Mouse (Mus musculus) G1E (cell line): ENCODE results near the gene Olfr589. TPM values are rescaled to one million over a fixed set of nuclear protein-coding genes. Genes with fewer than 3 reads are reported as not detected.
"Not testable (repeated sequence)": the region's sequence is repeated elsewhere in the genome, so short reads cannot be mapped to it uniquely, and the experiment has no call there.

Experiments
- ATAC-seq: 2 replicates; pipeline ENCODE4 v1.8.0; 2016; ENCODE audit warnings: mild to moderate bottlenecking; ENCODE audit not compliant: insufficient number of reproducible peaks, poor library complexity, low FRiP score, severe bottlenecking; ENCODE audit errors: extremely low read depth
- DNase-seq: peaks from one replicate; pipeline ENCODE4 v3.0.0; 2012; ENCODE audit warnings: low spot score
- H3K27me3 ChIP-seq: 2 replicates; pipeline ENCODE4 v1.6.1; 2012; ENCODE audit warnings: mild to moderate bottlenecking, low read length, inconsistent platforms; ENCODE audit not compliant: insufficient read depth
- H3K36me3 ChIP-seq: replicated peaks from 2 replicates; pipeline ENCODE3; 2012; ENCODE audit warnings: mild to moderate bottlenecking, inconsistent platforms
- H3K4me1 ChIP-seq: 2 replicates; pipeline ENCODE4 v1.6.1; 2012; ENCODE audit warnings: low read depth, low read length, inconsistent platforms, mixed read lengths; ENCODE audit not compliant: insufficient read depth
- H3K4me3 ChIP-seq: 2 replicates; pipeline ENCODE4 v1.5.1; 2012; ENCODE audit warnings: low read depth, mild to moderate bottlenecking, inconsistent platforms, low read length, moderate library complexity, mixed read lengths
- H3K9me3 ChIP-seq: replicated peaks from 2 replicates; pipeline ENCODE4 v1.6.1; 2012; ENCODE audit warnings: inconsistent platforms
- CTCF ChIP-seq: IDR thresholded peaks from 2 replicates; pipeline ENCODE4 v1.5.1; 2012; ENCODE audit warnings: low read depth, low read length, inconsistent platforms, mixed read lengths
- GATA1 ChIP-seq: IDR thresholded peaks from 2 replicates; pipeline ENCODE4 v1.6.1; 2012; ENCODE audit warnings: borderline replicate concordance, low read length, inconsistent platforms, mixed read lengths
- GATA2 ChIP-seq: IDR thresholded peaks from 2 replicates; pipeline ENCODE4 v1.6.1; 2012; ENCODE audit warnings: low read depth, low read length, inconsistent platforms, borderline replicate concordance
- POLR2AphosphoS5 ChIP-seq: IDR thresholded peaks from 2 replicates; pipeline ENCODE4 v1.6.1; 2012; ENCODE audit warnings: low read depth, low read length, inconsistent platforms; ENCODE audit not compliant: insufficient replicate concordance
- TAL1 ChIP-seq: conservative IDR thresholded peaks from 2 replicates; pipeline ENCODE4 v1.6.1; 2012; ENCODE audit warnings: low read depth, low read length, inconsistent platforms, mixed read lengths
- polyA plus RNA-seq: library from polyadenylated mRNA; stranded (reverse); fragments of >175 nt; gene quantifications from 2 replicates; pipeline ENCODE4 v1.2.3, GENCODE M21; 2012
- total RNA-seq, 2 experiments: library from RNA; stranded (forward) in 1 of 2; stranded (reverse) in 1 of 2; fragments of 200-1000 nt in 1 of 2; fragments of >200 nt in 1 of 2; fragmentation: Nextera tagmentation in 1 of 2; gene quantifications; 2 replicates each; pipeline ENCODE4 v1.2.3; 2014 to 2017

The Olfr589 gene
- total RNA-seq (2014; fragmentation: Nextera tagmentation) (not detected in 2 replicates), total RNA-seq (2017) (0.11 TPM in 1 of 2 replicates, not detected in the other), polyA plus RNA-seq (not detected in 2 replicates)

DNA sequence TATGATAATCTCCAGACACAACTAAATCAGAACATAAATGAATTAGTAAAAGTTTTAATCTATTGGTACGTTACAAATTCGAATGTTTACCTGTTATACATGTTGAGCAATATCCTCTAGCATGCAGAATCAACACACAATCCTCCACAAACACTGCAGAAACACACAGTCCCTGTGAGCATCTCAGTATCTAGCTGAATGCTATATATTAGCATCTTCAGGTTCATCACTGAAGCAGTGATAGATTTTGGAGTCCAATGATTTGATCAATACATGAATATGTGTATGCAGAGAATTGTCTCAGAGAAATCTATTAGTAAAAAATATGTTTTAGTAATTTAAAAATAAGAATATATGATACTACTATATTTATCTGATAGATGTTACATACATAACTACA is at the start of gene Olfr589:
Olfr589 (minus strand) TSS at position 101 of the 400 bp plus-strand sequence.
- Histone ChIP-seq H3K27me3 (no peaks in the 10 kb centered on the region), H3K4me1 (no peaks in the 10 kb centered on the region), H3K9me3 (no peaks in the 10 kb centered on the region), H3K4me3 (no peak within 1 kb of the TSS), H3K36me3 (no peaks in the 10 kb centered on the region)
- no peak for ATAC-seq
- TF ChIP-seq TAL1 = no peak
- TF ChIP-seq GATA2 = no peak
- no peak for TF ChIP-seq POLR2AphosphoS5
- no peak for TF ChIP-seq GATA1
- TF ChIP-seq CTCF = no peak
- no peak for DNase-seq

DNA sequence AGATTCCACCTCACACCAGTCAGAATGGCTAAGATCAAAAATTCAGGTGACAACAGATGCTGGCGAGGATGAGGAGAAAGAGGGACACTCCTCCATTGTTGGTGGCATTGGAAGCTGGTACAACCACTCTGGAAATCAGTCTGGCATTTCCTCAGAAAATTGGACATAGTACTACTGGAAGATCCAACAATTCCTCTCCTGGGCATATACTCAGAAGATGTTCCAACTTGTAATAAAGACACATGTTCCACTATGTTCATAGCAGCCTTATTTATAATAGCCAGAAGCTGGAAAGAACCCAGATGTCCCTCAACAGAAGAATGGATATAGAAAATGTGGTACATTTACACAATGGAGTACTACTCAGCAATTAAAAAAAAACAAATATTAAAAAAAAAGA is 28.3 kb upstream of the Olfr589 start, which contains the start of gene Olfr592:
Olfr592 (plus strand) TSS at position 301 of the 400 bp plus-strand sequence.
- not testable (repeated sequence) for DNase-seq, H3K4me3 ChIP-seq, H3K9me3 ChIP-seq, H3K36me3 ChIP-seq, ATAC-seq, H3K4me1 ChIP-seq, H3K27me3 ChIP-seq

DNA sequence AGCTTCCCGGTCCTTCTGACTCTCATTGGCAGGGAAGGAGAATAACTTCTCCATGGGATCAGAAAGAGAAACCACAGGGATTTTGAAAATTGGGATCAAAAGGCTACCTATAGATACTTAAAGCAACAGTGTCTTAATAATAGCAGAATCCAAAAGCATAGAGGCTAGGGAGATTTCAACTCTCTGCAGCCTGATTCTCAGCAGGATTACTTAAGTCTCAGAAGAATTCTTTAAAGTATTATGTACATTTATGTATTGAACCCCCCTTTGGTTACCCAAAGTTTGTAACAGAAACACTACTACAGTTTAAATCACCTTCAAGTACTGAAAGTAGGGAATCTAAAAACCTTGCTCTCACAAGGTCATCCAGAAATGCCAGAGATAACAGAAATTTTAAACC is 22.1 kb upstream of the Olfr589 start, which contains the start of gene Olfr591:
Olfr591 (minus strand) TSS at position 101 of the 400 bp plus-strand sequence.
- DNase-seq (no peak), ATAC-seq (no peak)
- no peaks in the 10 kb centered on the region for H3K4me1 ChIP-seq
- 0 out of 2 replicates have a peak, but pooled peaks cover 2% of the 10 kb centered on the region for H3K9me3 ChIP-seq
- no peaks in the 10 kb centered on the region for H3K27me3 ChIP-seq
- TF ChIP-seq POLR2AphosphoS5 (no peak), CTCF (no peak), TAL1 (no peak), GATA2 (no peak), GATA1 (no peak)
- no peaks in the 10 kb centered on the region for H3K36me3 ChIP-seq
- H3K4me3 ChIP-seq = no peak within 1 kb of the TSS

- Histone ChIP-seq H3K4me1 (no peaks in the 10 kb centered on the region), H3K4me3 (no peak overlapping the region), H3K36me3 (no peaks in the 10 kb centered on the region), H3K9me3 (no peaks in the 10 kb centered on the region), H3K27me3 (no peaks in the 10 kb centered on the region)
- DNase-seq (no peak), ATAC-seq (no peak)
- TF ChIP-seq CTCF = no peak
- TF ChIP-seq GATA2 = no peak
- no peak for TF ChIP-seq TAL1
- TF ChIP-seq GATA1 = no peak
- no peak for TF ChIP-seq POLR2AphosphoS5
These were observed 13.5 kb upstream of the Olfr589 start for GRCm38 (mm10) chr7:103169697-103170096.

DNA sequence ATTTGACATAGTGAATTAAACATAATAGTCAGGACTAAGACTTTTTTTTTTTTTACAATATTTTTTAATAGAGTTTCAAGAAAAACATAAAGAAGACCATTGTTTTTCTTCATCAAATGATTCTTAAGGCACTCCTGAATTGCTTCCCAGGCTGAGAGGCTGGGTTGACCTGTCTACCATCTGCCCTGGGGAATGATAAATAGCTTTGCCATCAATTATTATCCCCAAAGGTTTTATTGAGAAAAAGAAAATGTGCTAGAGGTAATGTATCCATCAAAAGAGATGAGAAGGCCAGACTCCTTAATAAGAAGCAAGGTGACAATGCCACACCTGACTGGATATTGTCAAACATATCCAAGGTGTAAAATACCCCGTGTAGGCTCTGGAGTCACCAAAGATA is 15.6 kb downstream of the Olfr589 start, which contains the start of gene Olfr588-ps1:
Olfr588-ps1 (plus strand) TSS at position 301 of the 400 bp plus-strand sequence.
- TF ChIP-seq CTCF = no peak
- no peak for TF ChIP-seq GATA2
- no peak for TF ChIP-seq GATA1
- no peak for TF ChIP-seq TAL1
- TF ChIP-seq POLR2AphosphoS5 = no peak
- no peak for DNase-seq
- Histone ChIP-seq H3K9me3 (no peaks in the 10 kb centered on the region), H3K4me3 (no peak within 1 kb of the TSS), H3K4me1 (no peaks in the 10 kb centered on the region), H3K36me3 (no peaks in the 10 kb centered on the region), H3K27me3 (no peaks in the 10 kb centered on the region)
- ATAC-seq = no peak

DNA sequence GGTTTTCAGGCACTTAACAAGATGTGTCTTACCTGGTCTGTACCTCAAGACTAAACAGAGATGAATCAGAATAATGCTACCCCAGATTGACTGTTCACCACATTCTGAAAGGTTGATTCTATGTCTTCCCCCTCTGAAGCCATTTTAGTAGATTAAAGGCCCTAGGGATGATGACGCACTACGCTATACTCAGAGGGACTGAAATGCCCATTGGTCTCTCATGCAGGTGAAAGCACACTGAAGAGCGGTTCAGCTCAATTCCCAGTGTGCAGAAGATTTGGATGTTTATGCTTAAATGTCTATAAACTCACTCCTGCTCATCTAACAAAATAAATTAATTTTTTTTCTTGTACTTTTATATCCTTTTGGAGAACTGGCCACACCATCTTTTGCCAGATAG is 30.6 kb downstream of the Olfr589 start, which contains the start of gene Olfr586:
Olfr586 (minus strand) TSS at position 101 of the 400 bp plus-strand sequence.
- H3K4me1 ChIP-seq = no peaks in the 10 kb centered on the region
- H3K4me3 ChIP-seq = no peak within 1 kb of the TSS
- H3K27me3 ChIP-seq = no peaks in the 10 kb centered on the region
- no peaks in the 10 kb centered on the region for H3K9me3 ChIP-seq
- TF ChIP-seq CTCF (no peak), TAL1 (no peak), GATA1 (no peak), GATA2 (no peak), POLR2AphosphoS5 (no peak)
- no peaks in the 10 kb centered on the region for H3K36me3 ChIP-seq
- no peak for ATAC-seq
- DNase-seq = no peak

DNA sequence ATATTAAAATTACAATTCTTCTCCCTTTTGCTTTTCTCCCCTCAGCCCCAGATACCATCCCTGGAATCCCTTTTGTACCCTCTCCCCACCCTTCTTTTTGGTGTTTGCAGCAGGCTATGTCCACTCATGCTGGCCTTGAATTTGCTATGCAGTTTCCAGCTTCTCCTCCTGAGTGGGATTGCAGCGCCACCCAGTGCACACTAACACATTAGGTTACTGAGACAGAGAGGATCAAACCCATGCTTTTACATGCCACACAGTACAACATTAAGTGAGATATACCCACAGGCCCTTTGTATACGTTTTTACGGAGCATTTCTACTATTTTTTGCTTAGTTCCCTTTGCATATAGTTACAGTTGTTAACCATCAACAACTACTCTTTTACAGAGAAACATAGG is 36.8 kb downstream of the Olfr589 start:
- TF ChIP-seq POLR2AphosphoS5 = no peak
- no peak for TF ChIP-seq GATA2
- no peak for TF ChIP-seq TAL1
- no peaks in the 10 kb centered on the region for H3K36me3 ChIP-seq
- ATAC-seq (no peak), DNase-seq (no peak)
- H3K9me3 ChIP-seq = no peaks in the 10 kb centered on the region
- H3K27me3 ChIP-seq = no peaks in the 10 kb centered on the region
- H3K4me1 ChIP-seq = no peaks in the 10 kb centered on the region
- H3K4me3 ChIP-seq = no peak overlapping the region

Other genes with a start within 250 kb of the Olfr589 start
Only the 20 nearest of the 26 such genes appear.
- gene Olfr575, start 197.6 kb downstream of the Olfr589 start, total RNA-seq (2014; fragmentation: Nextera tagmentation) = not detected in 2 replicates
- 0.11 TPM in 1 of 2 replicates, not detected in the other for gene Olfr575, start 197.6 kb downstream of the Olfr589 start, total RNA-seq (2017)
- not detected in 2 replicates for gene Olfr575, start 197.6 kb downstream of the Olfr589 start, polyA plus RNA-seq
- gene Olfr576, start 193.7 kb downstream of the Olfr589 start, total RNA-seq (2014; fragmentation: Nextera tagmentation) = not detected in 2 replicates
- 0.06 TPM in 1 of 2 replicates, not detected in the other for gene Olfr576, start 193.7 kb downstream of the Olfr589 start, total RNA-seq (2017)
- not detected in 2 replicates for gene Olfr576, start 193.7 kb downstream of the Olfr589 start, polyA plus RNA-seq
- not detected in 2 replicates for gene Olfr577, start 180.4 kb downstream of the Olfr589 start, total RNA-seq (2014; fragmentation: Nextera tagmentation)
- gene Olfr577, start 180.4 kb downstream of the Olfr589 start, total RNA-seq (2017) = 0.05 TPM in 1 of 2 replicates, not detected in the other
- gene Olfr577, start 180.4 kb downstream of the Olfr589 start, polyA plus RNA-seq = not detected in 2 replicates
- not detected in 2 replicates for gene Olfr578, start 167.0 kb downstream of the Olfr589 start, total RNA-seq (2014; fragmentation: Nextera tagmentation)
- gene Olfr578, start 167.0 kb downstream of the Olfr589 start, total RNA-seq (2017) = 0.05 TPM in 1 of 2 replicates, not detected in the other
- gene Olfr578, start 167.0 kb downstream of the Olfr589 start, polyA plus RNA-seq = not detected in 2 replicates
- not detected in 2 replicates for gene Olfr582, start 118.3 kb downstream of the Olfr589 start, total RNA-seq (2014; fragmentation: Nextera tagmentation)
- 0.16 TPM in 1 of 2 replicates, not detected in the other for gene Olfr582, start 118.3 kb downstream of the Olfr589 start, total RNA-seq (2017)
- not detected in 2 replicates for gene Olfr582, start 118.3 kb downstream of the Olfr589 start, polyA plus RNA-seq
- not detected in 2 replicates for gene Olfr583, start 105.1 kb downstream of the Olfr589 start, total RNA-seq (2014; fragmentation: Nextera tagmentation)
- gene Olfr583, start 105.1 kb downstream of the Olfr589 start, total RNA-seq (2017) = 0.11 and 0.29 TPM in 2 replicates
- gene Olfr583, start 105.1 kb downstream of the Olfr589 start, polyA plus RNA-seq = not detected in 2 replicates
- gene Olfr584, start 74.5 kb downstream of the Olfr589 start, total RNA-seq (2014; fragmentation: Nextera tagmentation) = not detected in 2 replicates
- 0.06 and 0.16 TPM in 2 replicates for gene Olfr584, start 74.5 kb downstream of the Olfr589 start, total RNA-seq (2017)
- not detected in 2 replicates for gene Olfr584, start 74.5 kb downstream of the Olfr589 start, polyA plus RNA-seq
- gene Olfr585, start 58.6 kb downstream of the Olfr589 start, total RNA-seq (2014; fragmentation: Nextera tagmentation) = not detected in 2 replicates
- gene Olfr585, start 58.6 kb downstream of the Olfr589 start, total RNA-seq (2017) = not detected in 2 replicates
- not detected in 2 replicates for gene Olfr585, start 58.6 kb downstream of the Olfr589 start, polyA plus RNA-seq
- gene Olfr586, start 30.7 kb downstream of the Olfr589 start, total RNA-seq (2014; fragmentation: Nextera tagmentation) = not detected in 2 replicates
- gene Olfr586, start 30.7 kb downstream of the Olfr589 start, total RNA-seq (2017) = 0.06 and 0.22 TPM in 2 replicates
- not detected in 2 replicates for gene Olfr586, start 30.7 kb downstream of the Olfr589 start, polyA plus RNA-seq
- not detected in 2 replicates for gene Olfr588-ps1, start 15.5 kb downstream of the Olfr589 start, total RNA-seq (2014; fragmentation: Nextera tagmentation)
- 0.05 and 0.06 TPM in 2 replicates for gene Olfr588-ps1, start 15.5 kb downstream of the Olfr589 start, total RNA-seq (2017)
- not detected in 2 replicates for gene Olfr588-ps1, start 15.5 kb downstream of the Olfr589 start, polyA plus RNA-seq
- gene Olfr591, start 22.0 kb upstream of the Olfr589 start, total RNA-seq (2014; fragmentation: Nextera tagmentation) = not detected in 2 replicates
- 0.05 TPM in 1 of 2 replicates, not detected in the other for gene Olfr591, start 22.0 kb upstream of the Olfr589 start, total RNA-seq (2017)
- gene Olfr591, start 22.0 kb upstream of the Olfr589 start, polyA plus RNA-seq = not detected in 2 replicates
- gene Olfr592, start 28.4 kb upstream of the Olfr589 start, total RNA-seq (2014; fragmentation: Nextera tagmentation) = not detected in 2 replicates
- gene Olfr592, start 28.4 kb upstream of the Olfr589 start, total RNA-seq (2017) = 0.06 and 0.11 TPM in 2 replicates
- gene Olfr592, start 28.4 kb upstream of the Olfr589 start, polyA plus RNA-seq = not detected in 2 replicates
- not detected in 2 replicates for gene Olfr593, start 55.5 kb upstream of the Olfr589 start, total RNA-seq (2014; fragmentation: Nextera tagmentation)
- gene Olfr593, start 55.5 kb upstream of the Olfr589 start, total RNA-seq (2017) = 0.27 and 0.35 TPM in 2 replicates
- gene Olfr593, start 55.5 kb upstream of the Olfr589 start, polyA plus RNA-seq = not detected in 2 replicates
- not detected in 2 replicates for gene Olfr594, start 60.6 kb upstream of the Olfr589 start, total RNA-seq (2014; fragmentation: Nextera tagmentation)
- gene Olfr594, start 60.6 kb upstream of the Olfr589 start, total RNA-seq (2017) = 0.11 TPM in 1 of 2 replicates, not detected in the other
- gene Olfr594, start 60.6 kb upstream of the Olfr589 start, polyA plus RNA-seq = not detected in 2 replicates
- gene Usp17ld, start 96.1 kb upstream of the Olfr589 start, total RNA-seq (2014; fragmentation: Nextera tagmentation) = not detected in 2 replicates
- gene Usp17ld, start 96.1 kb upstream of the Olfr589 start, total RNA-seq (2017) = 0.05 TPM in 1 of 2 replicates, not detected in the other
- not detected in 2 replicates for gene Usp17ld, start 96.1 kb upstream of the Olfr589 start, polyA plus RNA-seq
- gene Olfr596, start 149.3 kb upstream of the Olfr589 start, total RNA-seq (2014; fragmentation: Nextera tagmentation) = not detected in 2 replicates
- gene Olfr596, start 149.3 kb upstream of the Olfr589 start, total RNA-seq (2017) = 0.06 TPM in 1 of 2 replicates, not detected in the other
- not detected in 2 replicates for gene Olfr596, start 149.3 kb upstream of the Olfr589 start, polyA plus RNA-seq
- not detected in 2 replicates for gene Olfr597, start 160.0 kb upstream of the Olfr589 start, total RNA-seq (2014; fragmentation: Nextera tagmentation)
- 0.38 TPM in 1 of 2 replicates, not detected in the other for gene Olfr597, start 160.0 kb upstream of the Olfr589 start, total RNA-seq (2017)
- not detected in 2 replicates for gene Olfr597, start 160.0 kb upstream of the Olfr589 start, polyA plus RNA-seq
- gene Olfr598, start 167.2 kb upstream of the Olfr589 start, total RNA-seq (2014; fragmentation: Nextera tagmentation) = not detected in 2 replicates
- not detected in 2 replicates for gene Olfr598, start 167.2 kb upstream of the Olfr589 start, total RNA-seq (2017)
- gene Olfr598, start 167.2 kb upstream of the Olfr589 start, polyA plus RNA-seq = not detected in 2 replicates
- not detected in 2 replicates for gene Olfr599, start 179.6 kb upstream of the Olfr589 start, total RNA-seq (2014; fragmentation: Nextera tagmentation)
- 0.71 TPM in 1 of 2 replicates, not detected in the other for gene Olfr599, start 179.6 kb upstream of the Olfr589 start, total RNA-seq (2017)
- gene Olfr599, start 179.6 kb upstream of the Olfr589 start, polyA plus RNA-seq = not detected in 2 replicates
- gene Olfr600, start 193.3 kb upstream of the Olfr589 start, total RNA-seq (2014; fragmentation: Nextera tagmentation) = not detected in 2 replicates
- gene Olfr600, start 193.3 kb upstream of the Olfr589 start, total RNA-seq (2017) = 0.06 and 0.11 TPM in 2 replicates
- not detected in 2 replicates for gene Olfr600, start 193.3 kb upstream of the Olfr589 start, polyA plus RNA-seq